Mouse (Mus musculus) cerebellum, adult 8-10 months (tissue): ENCODE results near the gene Cops4.

ENCODE experiments used
- DNase-seq: peaks from one replicate; pipeline ENCODE4 v3.0.0; 2022

Gene Cops4

GRCm38 (mm10) chr5:100581622-100582434 lies 63.7 kb downstream of the Cops4 start:
- DNase-seq: no peak

DNA sequence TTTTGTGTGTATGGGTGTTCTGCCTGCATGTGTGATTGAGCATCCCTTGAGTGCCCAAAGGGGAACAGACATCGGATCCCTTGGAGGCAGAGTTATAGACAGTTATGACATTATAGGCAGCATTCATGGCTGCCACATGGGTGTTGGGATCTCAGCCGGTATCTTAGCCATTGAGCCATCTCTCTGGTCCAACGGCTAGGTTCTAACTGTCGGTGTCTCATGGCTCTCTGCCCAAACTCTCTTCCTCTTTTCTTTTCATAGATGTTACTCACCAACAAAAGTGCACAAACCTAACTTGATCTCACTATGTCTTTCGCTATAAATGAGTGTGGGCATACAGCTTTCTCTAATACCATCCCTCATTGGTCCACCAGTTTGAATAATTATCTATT lies 64.3 kb downstream of the Cops4 start:
- DNase-seq: no peak

DNA sequence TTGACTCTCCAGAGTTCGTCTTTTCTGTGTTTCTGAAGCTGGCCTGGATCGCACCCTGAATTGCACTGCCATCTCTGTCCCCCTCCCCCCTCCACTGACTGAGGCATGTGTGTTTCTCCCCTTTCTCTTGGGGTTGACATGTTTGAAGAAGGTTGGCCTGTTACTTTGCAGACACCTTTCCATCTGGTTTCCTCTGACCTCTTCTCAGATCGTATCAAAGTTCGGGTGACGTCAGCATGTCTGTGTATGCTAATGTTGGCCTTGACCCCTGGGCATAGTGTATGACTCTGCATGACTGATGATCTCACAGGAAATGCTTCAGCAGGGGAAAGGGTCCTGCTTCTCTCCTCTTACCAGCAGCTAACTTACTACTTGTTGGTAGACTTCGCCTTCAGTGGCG lies 65.0 kb downstream of the Cops4 start:
- no peak for DNase-seq

GRCm38 (mm10) chr5:100585206-100585644 lies 67.1 kb downstream of the Cops4 start:
- no peak for DNase-seq

DNA sequence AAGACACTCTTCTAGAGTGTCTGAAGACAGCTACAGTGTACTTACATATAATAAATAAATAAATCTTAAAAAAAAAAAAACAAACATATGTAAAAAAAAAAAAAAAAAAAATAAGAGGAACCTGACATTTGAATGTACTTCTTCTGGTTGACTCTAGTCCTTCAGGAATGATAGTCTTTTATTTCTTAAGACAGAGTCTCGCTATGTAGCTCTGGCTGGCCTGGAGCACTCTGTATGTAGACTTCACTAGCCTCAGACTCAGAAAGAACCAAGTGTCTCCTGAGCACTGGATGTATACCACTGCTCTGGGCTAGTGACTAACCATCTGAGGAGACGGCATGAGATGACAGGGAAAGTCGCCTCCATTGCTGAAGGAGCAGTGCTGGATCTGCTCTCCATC lies 67.5 kb downstream of the Cops4 start:
- DNase-seq: no peak

- no peak for DNase-seq
Measured at GRCm38 (mm10) chr5:100587136-100587535, 69.0 kb downstream of the Cops4 start.

DNA sequence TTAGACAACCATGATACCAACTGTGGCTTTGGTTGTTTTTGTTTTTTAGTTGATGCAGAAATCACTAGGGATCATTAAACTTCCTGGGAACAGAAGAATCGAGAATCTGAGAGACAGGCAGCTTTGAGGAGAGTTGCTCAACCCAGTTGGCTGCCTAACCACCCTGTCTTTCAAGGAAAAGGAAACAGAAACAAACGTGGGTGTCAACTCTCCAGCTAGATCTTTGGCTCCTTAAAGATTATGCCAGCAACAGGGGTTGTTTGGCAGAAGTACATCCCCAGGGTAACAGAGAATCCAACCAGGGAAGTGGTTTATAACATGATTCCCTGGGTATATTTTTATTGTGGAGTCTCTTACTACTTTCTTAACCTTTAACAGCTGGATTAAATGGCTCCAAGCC lies 69.5 kb downstream of the Cops4 start:
- DNase-seq: no peak

DNA sequence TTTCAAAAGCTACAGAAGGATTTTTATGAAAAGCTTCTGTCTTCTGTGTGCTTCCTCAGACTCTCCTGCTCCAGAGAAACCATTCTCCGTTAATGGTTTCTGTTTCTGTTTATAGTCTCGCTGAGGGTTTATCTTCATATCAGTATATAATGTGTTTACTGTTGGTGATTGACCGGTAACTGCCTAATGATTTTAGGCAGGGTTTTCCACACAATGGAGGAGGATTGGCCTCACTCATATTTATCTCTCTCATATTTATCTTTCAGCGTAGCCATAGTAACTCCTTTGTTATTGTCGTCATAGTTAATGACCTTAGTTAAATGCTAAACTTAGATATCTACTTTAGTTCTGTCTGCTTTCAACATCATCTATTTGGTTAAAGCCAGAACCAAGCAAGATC lies 72.4 kb downstream of the Cops4 start:
- DNase-seq: no peak

GRCm38 (mm10) chr5:100594803-100595467 lies 76.8 kb downstream of the Cops4 start:
- DNase-seq: no peak

DNA sequence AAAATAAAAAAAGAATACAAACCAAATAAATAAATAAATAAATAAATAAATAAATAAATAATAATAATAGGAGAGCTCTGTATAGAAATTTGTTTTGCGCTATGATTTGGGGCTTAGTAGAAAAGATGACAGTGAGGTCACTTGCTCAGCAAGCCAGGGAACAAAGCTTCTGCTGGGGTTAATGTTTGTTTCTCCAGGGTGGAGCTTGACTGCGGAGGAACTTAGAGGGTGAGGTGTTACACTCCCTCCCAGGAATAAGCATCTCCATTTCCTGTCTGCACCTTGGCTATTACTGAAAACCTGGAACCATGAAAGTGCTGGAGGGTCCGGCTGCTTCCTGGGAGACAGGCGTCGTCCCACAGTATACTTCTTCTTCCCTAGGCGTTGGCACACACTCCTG lies 77.9 kb downstream of the Cops4 start:
- no peak for DNase-seq
